Mouse (Mus musculus) ovary, postnatal 14 days (tissue): ENCODE results near the gene Rexo1.

Source experiments
- DNase-seq: peaks from one replicate; pipeline ENCODE4 v3.0.0; 2022; ENCODE audit warnings: low spot score

Rexo1 gene

GRCm38 (mm10) chr10:80584642-80585552, 23.5 kb upstream of the Rexo1 start:
- no peak for DNase-seq

- no peak for DNase-seq
Measured at GRCm38 (mm10) chr10:80584045-80584488, 22.7 kb upstream of the Rexo1 start.

- no peak for DNase-seq
Measured at GRCm38 (mm10) chr10:80583047-80583446, 21.7 kb upstream of the Rexo1 start.

GRCm38 (mm10) chr10:80578911-80579310, 17.6 kb upstream of the Rexo1 start:
- no peak for DNase-seq

- DNase-seq: peak; percentile 75
Measured at GRCm38 (mm10) chr10:80578131-80578750, 16.9 kb upstream of the Rexo1 start.

GRCm38 (mm10) chr10:80577195-80578130, 16.1 kb upstream of the Rexo1 start, which contains the start of gene Klf16:
Gene Klf16, minus strand, starts transcription at chr10:80577321.
- peak; percentile 99 for DNase-seq

GRCm38 (mm10) chr10:80576351-80577194, 15.2 kb upstream of the Rexo1 start:
- peak; percentile 48 for DNase-seq

GRCm38 (mm10) chr10:80575925-80576324, 14.6 kb upstream of the Rexo1 start:
- no peak for DNase-seq

GRCm38 (mm10) chr10:80574896-80575295, 13.5 kb upstream of the Rexo1 start:
- DNase-seq: no peak

- DNase-seq: no peak
Measured at GRCm38 (mm10) chr10:80573944-80574343, 12.6 kb upstream of the Rexo1 start.

GRCm38 (mm10) chr10:80572477-80572876, 11.1 kb upstream of the Rexo1 start:
- no peak for DNase-seq

GRCm38 (mm10) chr10:80570871-80571836, 9.8 kb upstream of the Rexo1 start:
- DNase-seq: no peak

GRCm38 (mm10) chr10:80570419-80570818, 9.1 kb upstream of the Rexo1 start:
- no peak for DNase-seq

GRCm38 (mm10) chr10:80569664-80570066, 8.3 kb upstream of the Rexo1 start:
- peak; percentile 34 for DNase-seq

- no peak for DNase-seq
Measured at GRCm38 (mm10) chr10:80568876-80569275, 7.5 kb upstream of the Rexo1 start.

GRCm38 (mm10) chr10:80566375-80567092, 5.2 kb upstream of the Rexo1 start:
- peak; percentile 84 for DNase-seq

GRCm38 (mm10) chr10:80560621-80561020, 739 bp downstream of the Rexo1 start:
- no peak for DNase-seq

- no peak for DNase-seq
Measured at GRCm38 (mm10) chr10:80559431-80559830, 1.9 kb downstream of the Rexo1 start.

GRCm38 (mm10) chr10:80557346-80557965, 3.9 kb downstream of the Rexo1 start:
- peak; percentile 81 for DNase-seq
